Mouse (Mus musculus): ENCODE results near the gene Rnf187. TPM values are rescaled to one million over a fixed set of nuclear protein-coding genes. Genes with fewer than 3 reads are reported as not detected.

Gene Rnf187
- polyA plus RNA-seq, 1 experiment from 2014 or later, result 113 TPM

DNA sequence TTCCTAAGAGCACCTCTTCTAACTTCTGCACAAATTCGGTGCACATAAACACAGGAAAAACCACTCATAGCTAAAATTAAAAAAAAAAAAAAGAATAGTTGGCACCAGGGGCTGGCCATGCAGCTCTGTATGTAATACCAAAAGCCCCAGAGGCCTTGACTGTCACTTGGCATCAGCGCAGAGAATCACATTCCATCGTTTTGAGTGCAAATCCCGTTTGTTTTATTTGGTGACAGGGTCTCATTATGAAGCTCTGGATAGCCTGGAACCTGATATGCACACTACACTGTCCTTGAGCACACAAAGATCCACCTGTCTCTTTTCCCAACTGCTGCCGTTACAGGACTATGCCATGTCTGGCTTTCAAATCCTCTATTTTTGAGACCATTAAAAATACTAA, 12.5 kb upstream of the Rnf187 start:
- no peak for ATAC-seq (ENCODE audit: insufficient read depth, low FRiP score)
- H3K27ac ChIP-seq (ENCODE audit: low read length), result no peak overlapping the region
- no peaks in the 10 kb centered on the region; the same call in 1 of the 2 replicates for H3K27me3 ChIP-seq (ENCODE audit: control insufficient read depth, insufficient read depth, low read length)
- no peaks in the 10 kb centered on the region for H3K9me3 ChIP-seq (replicated peaks; ENCODE audit: control insufficient read depth, low read length)
- H3K4me1 ChIP-seq (ENCODE audit: control insufficient read depth, insufficient read depth, low read length), result peaks cover 23% of the 10 kb centered on the region
- no peak overlapping the region for H3K4me3 ChIP-seq (replicated peaks; ENCODE audit: low read length)
- 75% methylated on average over 5 of the region's 5 CpGs for WGBS
- no peak overlapping the region for H3K9ac ChIP-seq (ENCODE audit: low read length)
- H3K4me2 ChIP-seq (ENCODE audit: low read depth, low read length), result no peak overlapping the region
- H3K36me3 ChIP-seq (ENCODE audit: control insufficient read depth, insufficient read depth, low read length), result no peaks in the 10 kb centered on the region

DNA sequence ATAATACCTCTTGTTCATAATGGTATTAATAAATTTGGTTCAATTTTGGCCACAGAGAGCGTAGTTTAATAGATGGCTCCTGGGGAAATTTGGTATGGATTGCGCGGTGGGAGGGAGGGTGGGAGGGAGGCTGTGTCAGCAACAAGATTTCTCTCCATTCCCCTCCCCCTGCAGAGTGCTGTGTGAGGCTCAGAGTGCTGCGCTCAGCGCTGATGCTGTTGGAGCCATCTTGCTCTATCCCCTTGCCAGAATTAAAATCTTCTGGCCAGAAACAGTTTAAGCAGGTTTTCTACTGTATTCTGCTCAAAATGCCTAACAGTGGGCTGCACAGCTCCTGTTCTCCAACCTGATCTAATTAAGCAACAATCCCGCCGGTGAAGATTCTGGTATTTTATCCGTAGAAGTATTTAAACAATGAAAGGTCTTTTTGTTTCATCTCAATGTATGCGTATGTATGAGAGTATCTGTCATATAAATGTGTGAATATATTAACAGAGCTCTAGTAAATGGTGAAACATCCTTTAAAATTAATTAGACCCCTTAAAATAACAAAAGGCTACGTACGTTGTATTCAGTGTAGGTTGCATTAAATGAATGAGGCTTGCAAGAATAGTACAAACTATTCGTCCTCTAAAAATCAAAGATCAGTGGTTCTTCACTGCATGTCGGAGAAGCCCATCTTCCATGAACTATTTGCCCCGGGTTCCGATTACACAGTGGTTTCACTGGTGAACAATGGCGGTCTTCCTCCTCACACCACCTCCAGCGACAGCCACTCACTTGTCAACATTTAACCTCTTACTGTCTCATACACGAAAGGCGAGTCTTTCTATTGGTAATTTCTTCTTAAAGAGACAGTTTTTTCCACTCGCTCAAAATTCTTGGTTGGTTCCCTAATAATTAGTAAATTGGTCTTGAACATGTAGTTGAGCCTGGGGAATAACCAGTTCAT, 11.0 kb upstream of the Rnf187 start:
- Histone ChIP-seq H3K36me3 (ENCODE audit: control insufficient read depth, insufficient read depth, low read length) (no peaks in the 10 kb centered on the region), H3K27ac (ENCODE audit: low read length) (peak overlapping the region; percentile 75), H3K4me3 (replicated peaks; ENCODE audit: low read length) (peak overlapping the region; percentile 42), H3K4me2 (ENCODE audit: low read depth, low read length) (peak overlapping the region; percentile 58), H3K9ac (ENCODE audit: low read length) (peak overlapping the region; percentile 62), H3K27me3 (ENCODE audit: control insufficient read depth, insufficient read depth, low read length) (no peaks in the 10 kb centered on the region; the same call in 1 of the 2 replicates), H3K9me3 (replicated peaks; ENCODE audit: control insufficient read depth, low read length) (no peaks in the 10 kb centered on the region), H3K4me1 (ENCODE audit: control insufficient read depth, insufficient read depth, low read length) (peaks cover 20% of the 10 kb centered on the region)
- 13% methylated on average over 20 of the region's 20 CpGs for WGBS
- ATAC-seq (ENCODE audit: insufficient read depth, low FRiP score), result no peak

DNA sequence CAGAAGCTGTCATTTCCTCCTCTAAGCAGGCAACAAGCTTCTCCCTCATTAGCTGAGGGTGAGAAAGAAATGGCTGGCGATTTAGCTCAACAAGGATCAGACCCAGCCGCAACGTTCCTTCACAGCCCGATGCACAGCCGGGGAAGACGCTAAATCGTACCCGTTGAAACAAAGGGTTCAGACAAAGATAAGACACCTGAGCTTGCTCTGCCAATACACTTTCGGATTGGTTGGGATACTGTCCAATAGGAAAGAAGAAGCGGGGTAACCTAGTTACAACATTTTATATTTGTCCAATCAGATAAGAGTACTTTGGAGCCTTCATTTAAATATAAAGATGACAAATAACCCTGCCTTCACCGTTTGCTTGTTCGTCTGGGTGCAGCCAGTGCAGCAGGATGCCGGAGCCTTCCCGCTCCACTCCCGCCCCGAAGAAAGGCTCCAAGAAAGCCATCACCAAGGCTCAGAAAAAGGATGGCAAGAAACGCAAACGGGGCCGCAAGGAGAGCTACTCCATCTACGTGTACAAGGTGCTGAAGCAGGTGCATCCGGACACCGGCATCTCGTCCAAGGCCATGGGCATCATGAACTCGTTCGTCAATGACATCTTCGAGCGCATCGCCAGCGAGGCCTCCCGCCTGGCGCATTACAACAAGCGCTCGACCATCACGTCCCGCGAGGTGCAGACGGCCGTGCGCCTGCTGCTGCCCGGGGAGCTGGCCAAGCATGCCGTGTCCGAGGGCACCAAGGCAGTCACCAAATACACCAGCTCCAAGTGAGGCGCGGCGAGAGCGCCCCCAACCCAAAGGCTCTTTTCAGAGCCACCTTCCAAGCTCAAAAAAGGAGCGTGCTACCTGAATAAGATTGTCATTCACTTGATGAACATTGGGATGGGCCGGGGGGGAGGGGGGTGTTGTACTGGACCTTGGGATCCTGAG, 10.1 kb upstream of the Rnf187 start, which contains the start of gene Hist3h2ba:
Hist3h2ba (plus strand) TSS at position 379 of the 938 bp plus-strand sequence.
- H3K27me3 ChIP-seq (ENCODE audit: control insufficient read depth, insufficient read depth, low read length), result no peaks in the 10 kb centered on the region; the same call in 1 of the 2 replicates
- H3K4me1 ChIP-seq (ENCODE audit: control insufficient read depth, insufficient read depth, low read length), result peaks cover 19% of the 10 kb centered on the region
- ATAC-seq (ENCODE audit: insufficient read depth, low FRiP score), result peak; percentile 90
- under 1% methylated on average over 48 of the region's 48 CpGs for WGBS
- H3K4me2 ChIP-seq (ENCODE audit: low read depth, low read length), result peak within 1 kb of the TSS; percentile 58
- H3K27ac ChIP-seq (ENCODE audit: low read length), result peak within 1 kb of the TSS; percentile 75
- H3K9ac ChIP-seq (ENCODE audit: low read length), result peak within 1 kb of the TSS; percentile 62
- H3K36me3 ChIP-seq (ENCODE audit: control insufficient read depth, insufficient read depth, low read length), result no peaks in the 10 kb centered on the region
- peak within 1 kb of the TSS; percentile 42 for H3K4me3 ChIP-seq (replicated peaks; ENCODE audit: low read length)
- H3K9me3 ChIP-seq (replicated peaks; ENCODE audit: control insufficient read depth, low read length), result no peaks in the 10 kb centered on the region

DNA sequence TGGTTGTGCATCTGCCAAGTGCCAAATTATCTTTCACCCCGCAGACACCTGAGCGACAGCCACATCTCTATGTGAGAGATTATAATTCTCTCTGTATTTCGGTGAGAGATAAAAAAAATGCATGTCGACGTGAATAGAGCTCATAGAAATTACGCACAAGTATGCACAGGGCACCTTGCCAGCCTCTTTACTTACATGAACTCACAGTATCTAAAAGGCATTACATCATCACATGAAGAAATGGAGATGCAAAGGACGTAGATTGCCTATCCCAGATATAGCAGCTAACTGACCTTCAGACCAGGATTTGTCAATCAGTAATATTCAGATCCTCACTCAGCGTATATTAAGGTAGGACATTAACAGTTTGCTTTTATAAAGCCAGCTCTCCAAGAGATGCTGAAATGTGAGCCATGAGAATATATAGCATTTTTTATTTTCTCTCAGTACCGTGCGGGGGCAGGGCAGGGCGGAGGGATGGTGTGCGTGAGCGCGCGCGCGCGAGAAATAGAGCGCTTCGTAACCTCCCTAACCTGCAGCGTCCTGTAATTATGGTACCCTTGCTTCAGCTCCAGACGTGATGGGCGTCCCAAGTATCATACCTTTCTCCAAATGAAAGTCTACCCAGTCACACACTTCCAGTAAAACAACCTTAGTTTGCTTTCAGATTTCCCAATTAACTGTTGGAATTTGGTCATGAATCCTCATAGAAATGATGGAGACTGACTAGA, 9.2 kb upstream of the Rnf187 start:
- peak overlapping the region; percentile 24 for H3K9ac ChIP-seq (ENCODE audit: low read length)
- peak; percentile 34; the same call in 1 of the 2 replicates for ATAC-seq (ENCODE audit: insufficient read depth, low FRiP score)
- no peaks in the 10 kb centered on the region for H3K36me3 ChIP-seq (ENCODE audit: control insufficient read depth, insufficient read depth, low read length)
- H3K9me3 ChIP-seq (replicated peaks; ENCODE audit: control insufficient read depth, low read length), result no peaks in the 10 kb centered on the region
- peak overlapping the region; percentile 75 for H3K27ac ChIP-seq (ENCODE audit: low read length)
- no peaks in the 10 kb centered on the region; the same call in 1 of the 2 replicates for H3K27me3 ChIP-seq (ENCODE audit: control insufficient read depth, insufficient read depth, low read length)
- peak overlapping the region; percentile 42 for H3K4me3 ChIP-seq (replicated peaks; ENCODE audit: low read length)
- H3K4me1 ChIP-seq (ENCODE audit: control insufficient read depth, insufficient read depth, low read length), result peaks cover 13% of the 10 kb centered on the region
- peak overlapping the region; percentile 58 for H3K4me2 ChIP-seq (ENCODE audit: low read depth, low read length)
- WGBS, result 12% methylated on average over 23 of the region's 23 CpGs

DNA sequence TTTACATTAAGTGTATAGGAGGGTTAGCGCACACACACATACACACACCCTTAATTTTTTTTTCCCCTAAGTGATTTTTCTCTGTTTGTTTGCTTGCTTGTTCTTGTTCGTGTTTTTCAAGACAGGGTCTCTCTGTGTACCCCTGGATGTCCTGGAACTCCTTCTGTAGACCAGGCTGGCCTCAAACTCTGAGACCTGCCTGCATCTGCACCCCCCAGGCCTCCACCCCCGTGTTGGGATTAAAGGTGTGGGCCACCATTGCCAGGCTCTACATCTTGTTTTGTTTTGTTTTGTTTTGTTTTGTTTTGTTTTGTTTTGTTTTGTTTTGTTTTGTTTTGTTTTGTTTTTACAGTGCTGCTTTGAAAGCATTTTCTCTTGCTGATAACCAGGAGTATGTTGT, 8.6 kb upstream of the Rnf187 start:
- H3K27me3 ChIP-seq (ENCODE audit: control insufficient read depth, insufficient read depth, low read length), result no peaks in the 10 kb centered on the region; the same call in 1 of the 2 replicates
- H3K36me3 ChIP-seq (ENCODE audit: control insufficient read depth, insufficient read depth, low read length), result no peaks in the 10 kb centered on the region
- no peak overlapping the region for H3K4me2 ChIP-seq (ENCODE audit: low read depth, low read length)
- no peak overlapping the region for H3K9ac ChIP-seq (ENCODE audit: low read length)
- ATAC-seq (ENCODE audit: insufficient read depth, low FRiP score), result no peak
- H3K4me3 ChIP-seq (replicated peaks; ENCODE audit: low read length), result no peak overlapping the region
- H3K27ac ChIP-seq (ENCODE audit: low read length), result no peak overlapping the region
- WGBS, result 70% methylated on average over 3 of the region's 3 CpGs
- no peaks in the 10 kb centered on the region for H3K9me3 ChIP-seq (replicated peaks; ENCODE audit: control insufficient read depth, low read length)
- H3K4me1 ChIP-seq (ENCODE audit: control insufficient read depth, insufficient read depth, low read length), result peaks cover 13% of the 10 kb centered on the region

DNA sequence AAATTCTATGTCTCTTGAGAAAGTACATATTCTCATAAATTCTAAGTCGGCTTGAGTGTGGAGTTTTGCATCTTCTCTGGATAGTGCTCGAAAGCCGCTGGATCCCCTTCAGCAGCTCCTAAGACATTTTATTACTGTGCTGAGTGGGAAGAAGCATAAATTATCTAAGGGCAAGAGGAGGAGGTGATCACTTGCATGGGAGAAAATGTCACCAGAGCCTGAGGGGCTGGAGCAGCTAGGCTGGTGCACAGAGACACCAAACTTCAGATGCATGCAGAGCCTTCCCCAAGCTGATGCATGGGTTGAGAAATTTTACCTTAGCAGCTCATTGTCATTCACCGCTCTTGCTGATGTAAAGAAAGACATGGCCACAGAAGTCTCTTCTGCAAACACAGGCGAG, 5.4 kb upstream of the Rnf187 start:
- Histone ChIP-seq H3K4me1 (ENCODE audit: control insufficient read depth, insufficient read depth, low read length) (peaks cover 9% of the 10 kb centered on the region; the same call in 1 of the 2 replicates), H3K27me3 (ENCODE audit: control insufficient read depth, insufficient read depth, low read length) (no peaks in the 10 kb centered on the region; the same call in 1 of the 2 replicates), H3K9me3 (replicated peaks; ENCODE audit: control insufficient read depth, low read length) (no peaks in the 10 kb centered on the region), H3K36me3 (ENCODE audit: control insufficient read depth, insufficient read depth, low read length) (no peaks in the 10 kb centered on the region), H3K9ac (ENCODE audit: low read length) (no peak overlapping the region), H3K4me2 (ENCODE audit: low read depth, low read length) (no peak overlapping the region), H3K4me3 (replicated peaks; ENCODE audit: low read length) (no peak overlapping the region), H3K27ac (ENCODE audit: low read length) (no peak overlapping the region)
- ATAC-seq (ENCODE audit: insufficient read depth, low FRiP score), result no peak
- 73% methylated on average over 5 of the region's 5 CpGs for WGBS

DNA sequence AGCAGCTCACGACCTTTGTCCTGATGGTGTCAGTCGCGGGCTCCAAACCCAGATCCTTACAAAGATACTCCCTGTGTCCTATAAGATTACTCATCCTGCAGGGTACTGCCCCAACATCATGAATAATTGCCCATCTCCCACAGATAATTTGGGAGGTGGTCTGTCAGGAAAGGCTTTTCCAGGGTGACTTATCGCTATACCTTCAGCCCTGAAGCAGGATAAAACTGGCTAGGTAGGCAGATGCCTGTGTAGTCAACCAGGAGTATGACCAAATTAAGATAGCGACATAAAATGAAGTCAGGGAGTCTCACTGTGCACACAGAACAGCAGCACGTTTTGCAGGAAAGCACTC, 348 bp upstream of the Rnf187 start:
- ATAC-seq (ENCODE audit: insufficient read depth, low FRiP score), result no peak
- Histone ChIP-seq H3K36me3 (ENCODE audit: control insufficient read depth, insufficient read depth, low read length) (no peaks in the 10 kb centered on the region), H3K27ac (ENCODE audit: low read length) (peak overlapping the region; percentile 95), H3K4me2 (ENCODE audit: low read depth, low read length) (peak overlapping the region; percentile 78), H3K4me3 (replicated peaks; ENCODE audit: low read length) (peak overlapping the region; percentile 93), H3K27me3 (ENCODE audit: control insufficient read depth, insufficient read depth, low read length) (no peaks in the 10 kb centered on the region), H3K4me1 (ENCODE audit: control insufficient read depth, insufficient read depth, low read length) (peaks cover 15% of the 10 kb centered on the region), H3K9ac (ENCODE audit: low read length) (peak overlapping the region; percentile 99), H3K9me3 (replicated peaks; ENCODE audit: control insufficient read depth, low read length) (no peaks in the 10 kb centered on the region)
- WGBS, result 12% methylated on average over 6 of the region's 6 CpGs

DNA sequence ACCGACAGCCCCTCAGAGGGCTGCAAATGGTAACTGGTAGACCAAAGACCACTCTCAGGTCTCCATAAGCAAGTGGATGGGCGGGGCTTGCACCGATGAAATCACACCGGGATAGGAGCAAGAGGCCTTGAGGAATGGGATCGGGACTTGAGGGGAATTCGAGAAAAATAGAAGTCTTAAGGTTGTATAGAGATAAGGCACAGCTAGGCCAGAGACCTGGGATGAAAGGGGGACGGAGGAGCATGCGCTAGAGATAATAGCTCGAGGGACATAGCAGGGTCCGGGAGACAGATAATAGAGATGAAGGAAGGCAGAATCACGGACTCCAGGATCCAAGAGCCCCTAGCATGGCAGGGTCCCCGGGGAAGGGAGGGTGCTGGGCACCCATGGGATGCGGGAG, 807 bp downstream of the Rnf187 start:
- H3K27ac ChIP-seq (ENCODE audit: low read length), result peak overlapping the region; percentile 95
- under 1% methylated on average over 13 of the region's 13 CpGs for WGBS
- H3K9ac ChIP-seq (ENCODE audit: low read length), result peak overlapping the region; percentile 99
- peaks cover 15% of the 10 kb centered on the region for H3K4me1 ChIP-seq (ENCODE audit: control insufficient read depth, insufficient read depth, low read length)
- H3K4me2 ChIP-seq (ENCODE audit: low read depth, low read length), result peak overlapping the region; percentile 78
- H3K27me3 ChIP-seq (ENCODE audit: control insufficient read depth, insufficient read depth, low read length), result no peaks in the 10 kb centered on the region
- peak; percentile 8; the same call in 1 of the 2 replicates for ATAC-seq (ENCODE audit: insufficient read depth, low FRiP score)
- no peaks in the 10 kb centered on the region for H3K9me3 ChIP-seq (replicated peaks; ENCODE audit: control insufficient read depth, low read length)
- peak overlapping the region; percentile 93 for H3K4me3 ChIP-seq (replicated peaks; ENCODE audit: low read length)
- H3K36me3 ChIP-seq (ENCODE audit: control insufficient read depth, insufficient read depth, low read length), result peaks cover 9% of the 10 kb centered on the region; the same call in 1 of the 2 replicates
